Mouse (Mus musculus): ENCODE results near the gene Hyal3. TPM values are rescaled to one million over a fixed set of nuclear protein-coding genes. Genes with fewer than 3 reads are reported as not detected.

Gene Hyal3
- polyA plus RNA-seq, 1 experiment from 2014 or later = 0.68 TPM

GRCm38 (mm10) chr9:107599842-107600241 lies 19.2 kb downstream of the Hyal3 start:
- ATAC-seq (replicated peaks; ENCODE audit: insufficient number of reproducible peaks, insufficient read depth, low FRiP score, low read depth) = no peak
- Histone ChIP-seq H3K36me3 (no peaks in the 10 kb centered on the region), H3K4me2 (no peak overlapping the region), H3K27ac (no peak overlapping the region), H3K9ac (no peak overlapping the region), H3K9me3 (replicated peaks) (no peaks in the 10 kb centered on the region), H3K4me1 (replicated peaks) (peaks cover 42% of the 10 kb centered on the region), H3K27me3 (peaks cover 15% of the 10 kb centered on the region), H3K4me3 (no peak overlapping the region)
- WGBS = 58% methylated on average over 14 of the region's 14 CpGs

- Histone ChIP-seq H3K4me2 (no peak overlapping the region), H3K27me3 (peaks cover 15% of the 10 kb centered on the region), H3K36me3 (no peaks in the 10 kb centered on the region), H3K4me3 (no peak overlapping the region), H3K9me3 (replicated peaks) (no peaks in the 10 kb centered on the region), H3K27ac (no peak overlapping the region), H3K4me1 (replicated peaks) (peaks cover 46% of the 10 kb centered on the region), H3K9ac (no peak overlapping the region)
- 77% methylated on average over 12 of the region's 12 CpGs for WGBS
- no peak for ATAC-seq (replicated peaks; ENCODE audit: insufficient number of reproducible peaks, insufficient read depth, low FRiP score, low read depth)
Measured at GRCm38 (mm10) chr9:107600745-107601144, 20.1 kb downstream of the Hyal3 start.

GRCm38 (mm10) chr9:107601275-107601674 lies 20.7 kb downstream of the Hyal3 start:
- H3K4me3 ChIP-seq = no peak overlapping the region
- H3K9me3 ChIP-seq (replicated peaks) = no peaks in the 10 kb centered on the region
- peaks cover 15% of the 10 kb centered on the region for H3K27me3 ChIP-seq
- no peak for ATAC-seq (replicated peaks; ENCODE audit: insufficient number of reproducible peaks, insufficient read depth, low FRiP score, low read depth)
- H3K9ac ChIP-seq = no peak overlapping the region
- no peaks in the 10 kb centered on the region for H3K36me3 ChIP-seq
- WGBS = 79% methylated on average over 11 of the region's 11 CpGs
- no peak overlapping the region for H3K4me2 ChIP-seq
- H3K4me1 ChIP-seq (replicated peaks) = peaks cover 41% of the 10 kb centered on the region
- no peak overlapping the region for H3K27ac ChIP-seq

GRCm38 (mm10) chr9:107602068-107602648 lies 21.5 kb downstream of the Hyal3 start:
- Histone ChIP-seq H3K36me3 (no peaks in the 10 kb centered on the region), H3K9ac (peak overlapping the region; percentile 35; the same call in 1 of the 2 replicates), H3K27ac (peak overlapping the region; percentile 45), H3K4me2 (no peak overlapping the region), H3K4me3 (no peak overlapping the region), H3K4me1 (replicated peaks) (peaks cover 43% of the 10 kb centered on the region), H3K9me3 (replicated peaks) (no peaks in the 10 kb centered on the region), H3K27me3 (peaks cover 15% of the 10 kb centered on the region)
- WGBS = 6% methylated on average over 10 of the region's 10 CpGs
- no peak for ATAC-seq (replicated peaks; ENCODE audit: insufficient number of reproducible peaks, insufficient read depth, low FRiP score, low read depth)

GRCm38 (mm10) chr9:107603251-107603650 lies 22.6 kb downstream of the Hyal3 start:
- no peaks in the 10 kb centered on the region for H3K9me3 ChIP-seq (replicated peaks)
- no peak overlapping the region for H3K9ac ChIP-seq
- H3K27me3 ChIP-seq = peaks cover 15% of the 10 kb centered on the region
- H3K4me3 ChIP-seq = no peak overlapping the region
- no peaks in the 10 kb centered on the region for H3K36me3 ChIP-seq
- H3K4me1 ChIP-seq (replicated peaks) = peaks cover 43% of the 10 kb centered on the region
- ATAC-seq (replicated peaks; ENCODE audit: insufficient number of reproducible peaks, insufficient read depth, low FRiP score, low read depth) = no peak
- no peak overlapping the region for H3K4me2 ChIP-seq
- 78% methylated on average over 6 of the region's 6 CpGs for WGBS
- no peak overlapping the region for H3K27ac ChIP-seq

GRCm38 (mm10) chr9:107605041-107605661 lies 24.5 kb downstream of the Hyal3 start:
- H3K27ac ChIP-seq = peak overlapping the region; percentile 24
- peak overlapping the region; percentile 51 for H3K9ac ChIP-seq
- WGBS = 51% methylated on average over 23 of the region's 23 CpGs
- no peaks in the 10 kb centered on the region for H3K9me3 ChIP-seq (replicated peaks)
- H3K4me2 ChIP-seq = peak overlapping the region; percentile 45; the same call in 1 of the 2 replicates
- H3K27me3 ChIP-seq = peaks cover 8% of the 10 kb centered on the region
- no peaks in the 10 kb centered on the region for H3K36me3 ChIP-seq
- peak overlapping the region; percentile 15; the same call in 1 of the 2 replicates for H3K4me3 ChIP-seq
- ATAC-seq (replicated peaks; ENCODE audit: insufficient number of reproducible peaks, insufficient read depth, low FRiP score, low read depth) = no peak
- peaks cover 61% of the 10 kb centered on the region for H3K4me1 ChIP-seq (replicated peaks)

GRCm38 (mm10) chr9:107606591-107606990 lies 26.0 kb downstream of the Hyal3 start:
- WGBS = 21% methylated on average over 9 of the region's 9 CpGs
- Histone ChIP-seq H3K4me2 (peak overlapping the region; percentile 58), H3K27ac (peak overlapping the region; percentile 78), H3K27me3 (no peaks in the 10 kb centered on the region; the same call in 1 of the 2 replicates), H3K36me3 (no peaks in the 10 kb centered on the region), H3K4me3 (peak overlapping the region; percentile 40), H3K9me3 (replicated peaks) (no peaks in the 10 kb centered on the region), H3K4me1 (replicated peaks) (peaks cover 70% of the 10 kb centered on the region), H3K9ac (peak overlapping the region; percentile 51)
- no peak for ATAC-seq (replicated peaks; ENCODE audit: insufficient number of reproducible peaks, insufficient read depth, low FRiP score, low read depth)

GRCm38 (mm10) chr9:107607036-107607435 lies 26.4 kb downstream of the Hyal3 start:
- ATAC-seq (replicated peaks; ENCODE audit: insufficient number of reproducible peaks, insufficient read depth, low FRiP score, low read depth) = no peak
- Histone ChIP-seq H3K9me3 (replicated peaks) (no peaks in the 10 kb centered on the region), H3K27ac (peak overlapping the region; percentile 78), H3K27me3 (no peaks in the 10 kb centered on the region; the same call in 1 of the 2 replicates), H3K36me3 (no peaks in the 10 kb centered on the region), H3K4me1 (replicated peaks) (peaks cover 72% of the 10 kb centered on the region), H3K9ac (peak overlapping the region; percentile 51), H3K4me3 (peak overlapping the region; percentile 40), H3K4me2 (peak overlapping the region; percentile 58)
- 73% methylated on average over 2 of the region's 2 CpGs for WGBS

- Histone ChIP-seq H3K9ac (peak overlapping the region; percentile 51), H3K27me3 (no peaks in the 10 kb centered on the region; the same call in 1 of the 2 replicates), H3K4me2 (peak overlapping the region; percentile 58), H3K27ac (peak overlapping the region; percentile 78), H3K36me3 (no peaks in the 10 kb centered on the region), H3K4me3 (no peak overlapping the region), H3K4me1 (replicated peaks) (peaks cover 70% of the 10 kb centered on the region), H3K9me3 (replicated peaks) (no peaks in the 10 kb centered on the region)
- WGBS = 33% methylated on average over 9 of the region's 9 CpGs
- ATAC-seq (replicated peaks; ENCODE audit: insufficient number of reproducible peaks, insufficient read depth, low FRiP score, low read depth) = no peak
Measured at GRCm38 (mm10) chr9:107607653-107608245, 27.1 kb downstream of the Hyal3 start.

- no peak within 1 kb of the TSS for H3K4me3 ChIP-seq
- 38% methylated on average over 12 of the region's 12 CpGs for WGBS
Measured at GRCm38 (mm10) chr9:107608741-107609432, 28.3 kb downstream of the Hyal3 start, which contains the start of gene Sema3b. Gene Sema3b, minus strand, starts transcription at chr9:107609229.

GRCm38 (mm10) chr9:107609433-107609830 lies 28.8 kb downstream of the Hyal3 start:
- no peak for ATAC-seq (replicated peaks; ENCODE audit: insufficient number of reproducible peaks, insufficient read depth, low FRiP score, low read depth)
- H3K9ac ChIP-seq = no peak overlapping the region
- H3K36me3 ChIP-seq = peaks cover 9% of the 10 kb centered on the region
- no peak overlapping the region for H3K4me2 ChIP-seq
- no peaks in the 10 kb centered on the region for H3K27me3 ChIP-seq
- H3K4me1 ChIP-seq (replicated peaks) = peaks cover 80% of the 10 kb centered on the region
- no peak overlapping the region for H3K4me3 ChIP-seq
- no peaks in the 10 kb centered on the region for H3K9me3 ChIP-seq (replicated peaks)
- 66% methylated on average over 4 of the region's 4 CpGs for WGBS
- H3K27ac ChIP-seq = peak overlapping the region; percentile 78

More at GRCm38 (mm10) chr9:107608741-107609432, 28.3 kb downstream of the Hyal3 start, which contains the start of gene Sema3b:
- Histone ChIP-seq H3K9ac (peak within 1 kb of the TSS; percentile 51; the same call in 1 of the 2 replicates), H3K9me3 (replicated peaks) (no peaks in the 10 kb centered on the region), H3K36me3 (peaks cover 4% of the 10 kb centered on the region; the same call in 1 of the 2 replicates), H3K4me2 (peak within 1 kb of the TSS; percentile 58), H3K27me3 (no peaks in the 10 kb centered on the region; the same call in 1 of the 2 replicates), H3K4me1 (replicated peaks) (peaks cover 80% of the 10 kb centered on the region), H3K27ac (peak within 1 kb of the TSS; percentile 78)
- ATAC-seq (replicated peaks; ENCODE audit: insufficient number of reproducible peaks, insufficient read depth, low FRiP score, low read depth) = 0 out of 2 replicates have a peak, but pooled peaks have one; percentile 2

All from heart, embryonic 15.5 days (tissue).